Mouse (Mus musculus): ENCODE measurements around the gene Cfap206.

DNA sequence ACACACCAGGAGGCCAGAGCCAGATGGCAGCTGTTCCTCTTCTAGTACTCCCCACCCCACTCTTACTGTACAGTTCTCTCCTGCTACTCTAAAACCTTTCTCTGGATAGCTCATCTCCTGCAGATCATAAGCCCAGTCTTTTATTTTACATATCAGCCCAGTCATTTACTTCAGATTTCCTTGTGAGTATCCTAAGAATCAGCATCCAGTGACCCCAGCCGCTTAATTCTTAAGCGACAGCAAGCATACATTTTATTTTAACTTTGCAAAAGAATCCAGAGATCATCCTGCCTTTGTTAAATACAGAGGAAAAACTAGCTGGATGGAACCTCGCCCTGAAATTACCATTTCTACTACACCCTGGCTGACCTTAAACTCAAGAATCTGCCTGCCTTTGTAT, 4.5 kb upstream of the Cfap206 start:
- TF ChIP-seq CTCF (IDR thresholded peaks at IDR 0.05; ENCODE audit: low read depth, low read length) = no peak
- no peak for TF ChIP-seq POLR2A (IDR thresholded peaks at IDR 0.05; ENCODE audit: insufficient read depth, low read length)

All from ES-Bruce4 (cell line).